Mouse (Mus musculus): ENCODE results near the gene Tas1r3.

Gene Tas1r3

DNA sequence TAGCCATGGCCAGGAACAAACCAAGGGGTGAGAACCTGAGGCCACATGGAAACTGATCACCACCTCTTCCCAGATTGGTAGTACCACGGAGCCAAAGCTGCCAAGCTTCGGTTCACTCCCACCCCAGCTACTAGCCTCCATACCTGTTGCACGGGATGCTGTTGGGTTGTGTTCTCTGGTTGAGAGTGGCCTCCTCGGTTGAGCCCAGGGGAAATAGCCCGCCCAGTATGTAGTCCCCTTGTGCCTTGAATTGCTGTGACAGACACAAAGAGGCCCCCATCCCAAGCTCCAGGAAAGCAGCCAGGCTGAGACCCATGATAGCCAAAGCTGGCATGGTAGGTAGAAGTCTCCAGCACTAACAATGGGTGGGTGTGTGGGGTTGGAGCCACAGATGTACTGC, at the start of gene Tas1r3:
TSS of gene Tas1r3 (minus strand) at position 362 of the 400 bp plus-strand sequence.
- DNase-seq (ENCODE audit: low read depth, low spot score): no peak

GRCm38 (mm10) chr4:155908751-155909150, 45.6 kb upstream of the Tas1r3 start:
- DNase-seq (ENCODE audit: low read depth, low spot score): no peak

DNA sequence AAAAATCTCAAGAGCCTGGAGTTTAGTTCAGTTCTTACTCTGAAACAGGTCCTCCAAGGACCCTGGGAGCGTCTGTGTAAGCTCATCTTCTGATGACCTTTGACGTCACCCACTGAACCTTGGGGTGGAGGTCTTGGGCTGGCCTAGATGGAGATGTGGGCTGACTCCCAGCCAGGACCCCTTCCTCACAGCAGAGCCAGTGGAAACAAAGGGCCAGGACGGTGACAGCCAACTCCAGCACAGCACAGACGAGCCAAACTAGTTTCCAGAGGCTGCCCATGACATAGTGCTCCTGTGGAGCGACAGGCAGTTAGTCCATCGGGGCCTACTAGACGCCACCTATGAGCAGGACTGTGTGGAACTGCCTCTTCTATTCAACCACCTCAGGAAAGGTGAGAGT, 45.1 kb upstream of the Tas1r3 start:
- DNase-seq (ENCODE audit: low read depth, low spot score): no peak

GRCm38 (mm10) chr4:155907003-155907402, 43.8 kb upstream of the Tas1r3 start:
- DNase-seq (ENCODE audit: low read depth, low spot score): no peak

DNA sequence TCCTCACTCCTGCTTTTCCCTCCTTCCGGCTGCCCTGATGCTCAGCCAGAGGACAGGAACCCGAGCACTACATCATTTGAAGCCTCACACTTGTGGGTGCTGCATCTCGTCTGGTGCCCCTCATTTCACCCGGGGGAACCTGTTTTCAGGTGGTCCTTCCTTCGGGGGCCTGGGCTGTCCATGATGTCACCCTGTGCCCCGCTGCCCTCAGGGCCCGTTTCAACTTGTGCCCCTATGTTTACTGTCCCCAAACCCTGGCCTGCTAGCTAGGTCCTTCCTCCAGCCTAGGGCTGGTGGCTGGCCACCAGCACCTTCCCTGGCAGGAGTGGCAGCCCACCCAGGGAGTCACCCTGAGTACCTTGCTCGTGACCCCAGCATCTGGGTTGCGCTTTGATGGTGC, 43.0 kb upstream of the Tas1r3 start:
- no peak for DNase-seq (ENCODE audit: low read depth, low spot score)

GRCm38 (mm10) chr4:155905634-155906033, 42.5 kb upstream of the Tas1r3 start:
- no peak for DNase-seq (ENCODE audit: low read depth, low spot score)

DNA sequence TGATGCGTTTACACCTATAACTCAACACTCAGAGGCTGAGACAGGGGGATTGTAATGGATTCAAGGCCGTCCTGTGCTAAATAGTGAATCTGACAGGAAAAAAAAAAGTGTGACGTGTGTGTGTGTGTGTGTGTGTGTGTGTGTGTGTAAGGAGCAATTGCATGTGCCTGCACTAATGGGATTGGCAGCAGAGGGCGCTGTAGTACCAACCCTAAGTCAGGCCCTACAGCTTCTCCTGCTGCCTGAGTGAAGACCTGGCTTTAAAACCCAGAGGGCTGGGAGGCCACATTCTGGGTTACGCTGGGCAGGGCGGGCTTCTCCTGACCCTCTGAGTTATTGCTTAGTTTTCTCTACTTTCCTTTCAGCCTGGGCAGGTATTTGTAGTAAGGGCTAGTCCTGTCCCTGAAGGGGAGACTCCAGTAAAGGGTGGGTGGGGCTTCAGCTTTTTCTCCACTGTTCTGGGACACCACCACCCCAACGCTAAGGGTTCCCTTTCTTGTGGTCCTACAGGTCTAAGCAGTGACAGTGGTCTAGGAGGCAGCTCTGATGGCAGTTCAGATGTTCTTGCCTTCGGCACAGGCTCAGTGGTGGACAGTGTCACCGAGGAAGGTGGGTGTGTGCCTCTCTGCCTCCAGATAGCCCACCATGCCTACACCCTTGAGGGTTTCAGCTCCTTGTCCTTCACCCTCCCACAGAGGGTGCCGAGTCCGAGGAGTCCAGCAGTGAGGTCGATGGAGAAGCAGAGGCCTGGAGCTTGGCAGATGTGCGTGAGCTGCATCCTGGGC, 41.3 kb upstream of the Tas1r3 start:
- peak; percentile 66 for DNase-seq (ENCODE audit: low read depth, low spot score)

DNA sequence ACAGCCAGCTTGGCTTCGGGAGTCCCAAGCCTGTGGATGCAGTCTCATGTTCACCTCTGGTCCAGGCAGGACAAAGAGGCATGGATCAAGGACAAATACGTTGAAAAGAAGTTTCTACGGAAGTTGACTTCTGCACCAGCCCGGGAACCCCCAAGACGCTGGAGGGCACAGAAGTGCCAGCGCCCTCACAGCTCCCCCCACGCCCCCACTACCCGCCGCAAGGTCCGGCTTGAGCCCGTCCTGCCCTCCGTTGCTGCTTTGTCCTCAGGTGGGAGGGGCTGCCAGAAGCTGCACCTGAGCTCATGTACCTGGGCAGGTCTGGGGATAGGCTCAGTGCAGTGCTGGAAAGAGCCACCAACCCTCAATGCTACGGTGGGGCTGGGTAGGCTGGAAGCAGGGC, 40.1 kb upstream of the Tas1r3 start:
- DNase-seq (ENCODE audit: low read depth, low spot score): no peak

DNA sequence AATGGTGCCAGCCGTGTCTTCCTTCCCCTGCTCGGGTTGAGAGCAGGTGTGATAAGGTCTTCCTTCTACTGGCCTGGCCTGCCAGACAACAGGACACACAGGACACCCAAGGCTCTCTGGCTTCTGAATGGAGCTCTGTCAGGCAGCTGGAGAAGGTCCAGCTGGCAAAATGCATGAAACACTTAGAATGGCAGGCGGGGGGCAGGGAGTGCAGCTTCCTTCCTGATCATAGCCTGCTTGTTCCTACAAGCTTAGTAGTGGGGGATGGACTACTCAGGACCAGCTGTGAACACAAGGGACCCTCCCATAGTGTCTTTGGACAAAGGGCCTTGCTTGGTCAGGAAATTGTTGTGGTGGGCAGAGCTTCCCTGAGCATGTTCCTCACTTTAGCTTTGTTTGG, 38.0 kb upstream of the Tas1r3 start:
- DNase-seq (ENCODE audit: low read depth, low spot score): peak; percentile 88

DNA sequence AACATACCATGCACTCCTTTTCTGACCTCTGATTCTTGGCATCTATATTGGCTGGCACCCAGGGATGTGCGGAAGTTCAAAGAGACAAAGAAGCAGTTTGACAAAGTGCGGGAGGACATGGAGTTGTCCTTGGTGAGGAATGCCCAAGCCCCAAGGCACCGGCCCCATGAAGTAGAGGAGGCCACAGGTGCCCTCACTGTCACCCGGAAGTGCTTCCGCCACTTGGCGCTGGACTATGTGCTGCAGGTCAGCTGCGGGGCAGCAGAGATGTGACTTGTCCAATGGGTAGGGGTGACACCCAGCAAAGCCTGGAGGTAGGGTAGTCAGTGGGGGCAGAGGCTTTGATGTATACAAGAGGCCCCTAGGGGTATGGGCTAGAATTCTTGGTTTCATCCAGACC, 36.2 kb upstream of the Tas1r3 start:
- no peak for DNase-seq (ENCODE audit: low read depth, low spot score)

DNA sequence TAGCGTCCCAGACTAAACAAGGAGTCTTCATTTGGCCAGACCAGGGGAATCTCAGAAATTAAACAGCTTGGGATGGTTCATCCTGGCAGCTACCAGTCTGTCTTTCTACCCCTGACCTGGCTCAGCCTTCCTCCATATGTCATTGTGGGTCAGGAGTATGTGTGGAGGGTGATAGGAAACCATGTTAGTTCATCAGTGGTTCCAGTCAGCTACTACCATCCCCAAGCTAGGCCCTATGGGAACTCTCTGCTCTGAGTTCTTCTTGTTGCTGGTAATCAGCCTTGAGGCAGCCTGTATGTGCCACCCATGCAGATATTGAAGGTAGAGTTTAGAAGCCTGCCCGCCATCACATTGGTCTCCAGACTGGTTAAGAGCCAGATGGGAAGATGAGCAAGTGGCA, 35.2 kb upstream of the Tas1r3 start:
- no peak for DNase-seq (ENCODE audit: low read depth, low spot score)

DNA sequence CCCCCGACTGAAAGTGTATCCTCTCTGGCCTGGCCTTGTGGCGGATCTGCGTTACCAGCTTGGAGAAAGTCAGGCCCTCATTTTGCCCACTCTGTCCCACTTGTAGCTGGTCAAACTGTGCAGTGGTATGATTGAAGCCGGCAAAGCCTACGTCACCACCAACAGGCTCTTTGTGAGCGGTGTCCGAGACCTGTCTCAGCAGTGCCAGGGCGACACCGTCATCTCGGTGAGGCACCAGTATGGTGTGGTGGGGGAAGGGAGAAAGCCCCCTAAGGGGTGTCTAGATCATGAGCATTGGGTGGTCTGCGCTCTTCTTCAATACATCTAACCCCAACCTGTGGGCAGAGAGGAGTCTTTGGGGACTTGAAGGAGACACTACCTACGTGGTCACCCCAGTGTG, 33.3 kb upstream of the Tas1r3 start:
- no peak for DNase-seq (ENCODE audit: low read depth, low spot score)

GRCm38 (mm10) chr4:155895826-155896225, 32.7 kb upstream of the Tas1r3 start:
- no peak for DNase-seq (ENCODE audit: low read depth, low spot score)

DNA sequence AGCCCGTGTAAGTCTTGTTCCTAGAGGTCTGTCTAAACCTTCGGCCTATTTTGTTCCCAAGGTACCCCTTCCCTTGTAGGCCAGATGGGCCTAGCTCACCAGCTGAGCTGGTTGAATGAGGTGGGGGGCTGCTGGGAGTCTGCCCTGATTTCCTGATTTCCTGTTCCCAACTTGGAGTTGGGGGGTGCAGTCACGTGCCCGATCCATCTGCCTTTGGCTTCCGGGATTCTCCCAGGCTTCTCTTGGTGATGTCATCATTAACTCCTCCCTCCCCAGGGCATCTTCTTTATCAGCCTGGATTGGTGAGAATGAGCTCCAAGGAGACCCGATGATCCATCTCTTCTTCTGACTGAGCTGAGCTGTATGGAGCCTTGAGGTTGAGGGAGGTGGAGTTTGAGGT, 32.1 kb upstream of the Tas1r3 start:
- DNase-seq (ENCODE audit: low read depth, low spot score): peak; percentile 90

DNA sequence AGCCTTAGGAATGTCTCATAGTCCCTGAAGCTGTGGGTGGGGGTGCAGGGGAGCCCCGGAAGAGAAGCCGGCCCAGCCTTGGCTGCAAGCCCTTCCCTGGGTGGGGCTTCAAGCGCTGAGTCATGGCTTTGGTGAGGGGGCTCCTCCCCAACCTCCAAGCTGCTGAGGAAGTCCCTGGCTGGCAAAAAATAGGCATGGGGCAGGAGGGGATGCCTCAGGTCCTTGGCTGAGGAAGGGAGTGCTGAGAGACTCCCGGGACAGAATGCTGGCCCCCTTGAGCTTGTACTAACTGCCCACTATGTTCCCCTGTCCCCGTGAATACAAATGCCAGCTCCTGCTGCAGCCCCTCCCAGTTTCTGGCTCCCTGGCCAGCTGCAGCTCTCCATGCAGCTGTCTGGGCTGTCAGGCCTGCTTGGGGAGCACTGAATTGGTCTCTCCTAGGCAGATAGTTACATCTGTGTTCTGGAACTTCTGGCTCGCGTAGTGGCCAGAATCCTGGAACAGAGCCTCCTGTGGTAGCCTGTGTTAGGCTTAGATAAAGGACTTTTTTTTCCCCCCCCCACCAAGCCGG, 31.2 kb upstream of the Tas1r3 start:
- peak; percentile 87 for DNase-seq (ENCODE audit: low read depth, low spot score)

DNA sequence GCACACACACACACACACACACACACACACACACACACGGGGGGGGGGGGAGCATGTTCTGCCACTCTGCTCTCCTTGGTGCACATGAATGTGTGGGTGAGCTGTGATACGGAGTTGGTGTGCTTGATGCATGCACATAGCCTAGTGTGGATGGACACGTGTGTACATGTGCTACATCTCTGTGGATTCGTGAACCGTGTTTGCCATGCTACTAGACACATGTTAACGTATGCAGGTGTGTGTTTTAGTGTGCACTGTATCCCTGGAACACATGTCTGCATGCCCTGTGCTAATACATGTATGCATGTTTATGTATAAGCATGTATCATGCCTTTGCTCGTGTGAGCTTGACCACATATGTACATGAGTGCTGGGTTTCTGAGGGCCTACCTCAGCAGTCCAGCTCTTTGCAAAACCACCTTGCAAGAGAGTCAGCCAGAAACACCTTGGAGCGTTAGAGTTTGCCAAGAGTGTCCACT, 30.1 kb upstream of the Tas1r3 start:
- DNase-seq (ENCODE audit: low read depth, low spot score): no peak

DNA sequence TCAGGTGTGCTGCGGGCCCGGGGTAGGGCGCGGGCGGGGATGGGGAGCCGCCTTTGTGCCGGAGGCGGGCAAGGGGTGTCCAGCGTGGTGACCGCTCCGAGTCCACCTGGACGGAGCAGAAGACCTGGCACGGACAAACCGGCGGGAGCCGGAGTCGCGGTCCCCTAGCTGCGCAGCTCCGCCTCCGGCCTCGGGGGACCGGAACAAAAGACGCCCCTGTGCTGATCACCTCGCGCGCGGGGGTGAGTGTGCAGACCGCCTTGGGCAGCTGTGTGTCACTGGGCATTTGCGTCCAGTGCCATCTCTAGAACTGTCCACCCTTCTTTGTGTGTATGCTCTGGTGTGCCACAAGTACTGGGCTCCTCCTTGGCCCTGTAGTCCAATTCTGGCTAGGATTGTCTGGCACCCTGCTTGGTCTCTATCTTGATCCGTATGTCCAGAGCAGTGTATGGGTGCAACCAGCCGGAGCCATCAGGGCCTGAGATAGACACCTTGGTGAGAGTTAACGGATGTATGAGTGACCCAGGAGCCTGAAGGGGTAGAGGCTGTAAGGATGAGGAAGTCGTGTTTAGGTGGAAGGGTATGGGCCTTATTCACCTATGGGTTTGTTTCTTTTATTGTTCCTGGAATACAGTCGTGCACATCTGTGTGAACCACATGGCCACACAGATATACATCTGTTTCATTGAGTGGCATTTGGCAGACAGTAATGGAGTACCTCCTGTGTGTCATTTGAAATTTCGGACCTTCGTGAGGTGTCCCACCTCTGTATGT, 29.5 kb upstream of the Tas1r3 start:
- DNase-seq (ENCODE audit: low read depth, low spot score): peak; percentile 61

DNA sequence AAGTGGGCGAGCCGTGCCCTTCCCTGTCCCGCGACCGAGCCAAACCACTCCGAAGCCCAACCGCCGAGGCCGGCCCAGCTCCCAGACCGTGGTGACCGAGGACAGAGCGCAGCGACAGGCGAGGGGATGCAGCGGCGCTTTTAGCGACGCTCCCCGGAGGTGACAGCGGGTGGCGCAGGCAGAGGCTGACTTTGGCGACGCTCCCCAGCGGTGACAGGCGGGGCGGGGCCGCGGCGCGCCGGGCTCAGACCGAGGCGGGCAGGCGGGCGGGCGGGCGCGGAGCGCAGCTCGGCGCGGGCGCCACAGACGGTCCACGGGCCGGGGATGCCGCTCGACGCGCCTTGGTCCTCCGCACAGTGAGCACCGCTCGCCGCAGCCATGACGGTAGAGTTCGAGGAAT, 28.9 kb upstream of the Tas1r3 start:
- DNase-seq (ENCODE audit: low read depth, low spot score): peak; percentile 95

DNA sequence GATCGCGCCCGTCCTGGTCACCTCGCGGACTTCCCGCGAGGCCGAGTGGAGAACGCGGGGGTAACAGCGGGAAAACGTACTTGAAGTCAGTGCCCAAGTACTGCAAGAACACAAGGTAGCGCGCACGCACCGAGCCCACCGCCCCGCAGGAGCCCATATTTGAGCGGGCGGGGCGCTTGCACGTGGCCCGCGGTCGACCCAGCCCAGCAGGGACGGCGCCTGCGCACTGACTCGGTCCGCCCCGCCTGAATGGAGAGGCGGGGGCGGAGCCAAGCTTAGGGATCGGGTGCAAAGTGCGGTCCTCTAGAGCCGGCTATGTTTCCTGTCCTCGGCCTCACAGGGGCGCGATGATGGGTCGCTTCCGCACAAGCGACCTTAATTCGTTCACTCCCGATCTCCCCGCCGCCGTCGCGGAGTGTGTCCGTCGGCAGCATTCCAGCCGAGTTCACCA, 28.4 kb upstream of the Tas1r3 start, which contains the start of the genes Pusl1 and Acap3:
TSS of gene Pusl1 (minus strand) at position 231 of the 451 bp plus-strand sequence.
TSS of gene Acap3 (plus strand) at position 272 of the 451 bp plus-strand sequence.
- peak; percentile 98 for DNase-seq (ENCODE audit: low read depth, low spot score)

GRCm38 (mm10) chr4:155891011-155891471, 27.9 kb upstream of the Tas1r3 start:
- no peak for DNase-seq (ENCODE audit: low read depth, low spot score)

GRCm38 (mm10) chr4:155889316-155889715, 26.2 kb upstream of the Tas1r3 start:
- no peak for DNase-seq (ENCODE audit: low read depth, low spot score)

DNA sequence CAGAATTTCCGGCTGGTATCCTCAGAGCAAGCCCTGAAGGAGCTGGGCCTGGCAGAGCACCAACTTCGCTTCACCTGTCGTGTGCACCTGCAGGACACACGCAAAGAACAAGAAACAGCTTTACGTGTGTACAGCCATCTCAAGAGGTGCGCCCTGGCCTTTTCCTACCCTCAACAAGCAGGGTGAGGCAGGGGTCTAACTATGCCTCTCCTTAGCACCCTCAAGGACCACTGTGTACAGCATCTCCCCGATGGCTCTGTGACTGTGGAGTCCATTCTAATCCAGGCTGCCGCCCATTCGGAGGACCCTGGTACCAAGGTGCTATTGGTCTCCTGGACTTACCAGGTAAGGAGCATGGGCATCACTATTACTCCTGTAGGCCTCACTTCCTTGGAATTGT, 25.0 kb upstream of the Tas1r3 start:
- DNase-seq (ENCODE audit: low read depth, low spot score): no peak
